Mouse (Mus musculus) thymus, adult 18-20 months (tissue): ENCODE results near the gene Rnf208.

Source experiments
- DNase-seq, 2 experiments: peaks; one replicate each; pipeline ENCODE4 v3.0.0; 2022; ENCODE audit warnings: mixed read lengths in 2 of 2

Gene Rnf208

DNA sequence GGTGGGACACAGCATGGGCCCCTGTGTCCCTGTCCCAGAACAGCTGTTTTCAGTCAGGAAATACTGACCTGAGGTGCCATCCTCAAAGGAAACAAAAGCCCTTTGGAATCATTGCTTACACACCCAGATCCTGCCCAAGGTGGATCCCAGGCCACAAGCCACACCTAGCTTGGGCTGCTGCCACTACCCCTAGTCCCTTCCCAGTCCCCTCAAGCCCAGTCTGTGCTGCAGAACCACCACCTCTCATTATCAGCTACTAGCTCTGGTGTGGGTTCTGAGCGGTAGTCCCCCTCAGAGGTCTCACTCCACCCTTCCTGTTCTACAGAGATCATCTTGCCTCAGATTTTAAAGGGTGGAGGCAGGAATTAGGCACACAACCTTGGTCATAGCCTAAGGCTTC is 44.3 kb downstream of the Rnf208 start:
- no peak for DNase-seq

- no peak for DNase-seq
Observed at GRCm38 (mm10) chr2:25286837-25287636, 45.0 kb downstream of the Rnf208 start.

DNA sequence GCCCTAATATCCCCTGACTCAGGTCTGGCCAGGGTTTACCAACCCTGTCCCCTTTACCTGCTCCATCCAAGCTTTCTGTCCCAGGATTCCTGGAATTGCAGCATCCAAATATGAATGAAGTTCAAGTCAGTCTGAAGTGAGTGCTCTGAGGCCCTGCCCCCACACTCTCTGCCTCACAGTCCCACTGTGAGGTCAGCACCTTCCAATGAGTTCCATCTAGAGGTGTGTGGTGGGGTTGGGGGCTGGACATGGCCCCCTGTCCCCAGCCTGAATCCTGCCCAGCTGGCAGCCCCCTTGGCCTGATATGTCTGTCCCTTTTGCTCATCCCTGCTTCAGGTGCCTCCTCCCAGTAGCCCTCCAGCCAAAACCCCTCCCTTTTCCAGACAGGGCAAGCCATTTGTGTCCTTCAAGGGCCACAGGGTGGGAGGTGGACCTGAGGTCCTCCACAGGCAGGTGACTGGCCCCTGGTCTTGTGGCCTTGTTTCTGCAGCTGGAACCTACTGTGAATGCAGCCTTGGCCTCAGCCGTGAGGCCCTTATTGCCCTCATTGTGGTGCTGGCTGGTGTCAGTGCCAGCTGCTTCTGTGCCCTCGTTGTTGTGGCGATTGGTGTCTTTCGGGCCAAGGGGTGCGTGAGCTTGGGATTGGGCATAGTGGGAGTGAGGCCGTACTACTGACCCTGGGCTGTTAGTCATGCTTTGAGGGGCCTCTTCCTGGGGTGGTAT is 46.0 kb downstream of the Rnf208 start, which contains the start of gene Tmem210:
Tmem210 (plus strand) TSS at position 219 of the 723 bp plus-strand sequence.
- no peak for DNase-seq

DNA sequence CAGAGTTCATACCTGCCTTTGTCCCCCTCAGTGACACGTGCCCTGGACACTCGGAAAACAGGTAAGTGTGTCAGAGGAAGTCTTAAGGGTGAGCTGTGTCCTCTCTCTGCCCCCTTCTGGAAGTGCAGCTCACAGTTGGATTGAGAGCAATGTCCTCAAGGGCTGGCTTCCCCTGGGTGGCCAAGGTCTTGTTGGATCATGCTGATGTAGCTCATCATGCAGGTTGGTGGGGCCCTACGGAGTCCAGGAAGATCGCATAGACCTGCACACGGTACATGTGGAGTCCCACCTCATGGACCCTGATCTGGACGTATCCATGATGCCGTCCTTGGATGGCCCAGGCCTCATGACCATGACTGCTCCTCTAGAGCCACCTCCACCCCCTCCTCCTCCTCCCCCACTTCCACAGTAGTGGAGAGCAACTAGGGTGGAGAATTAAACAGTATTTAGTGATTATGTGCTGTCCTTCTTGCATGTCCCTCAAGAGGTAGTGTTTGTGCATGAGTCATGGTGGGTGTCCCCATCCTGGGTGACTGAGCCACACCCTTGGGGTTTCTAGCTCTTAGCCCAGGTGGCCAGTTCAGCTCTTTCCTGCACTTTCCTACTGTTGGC is 46.8 kb downstream of the Rnf208 start:
- DNase-seq: no peak

DNA sequence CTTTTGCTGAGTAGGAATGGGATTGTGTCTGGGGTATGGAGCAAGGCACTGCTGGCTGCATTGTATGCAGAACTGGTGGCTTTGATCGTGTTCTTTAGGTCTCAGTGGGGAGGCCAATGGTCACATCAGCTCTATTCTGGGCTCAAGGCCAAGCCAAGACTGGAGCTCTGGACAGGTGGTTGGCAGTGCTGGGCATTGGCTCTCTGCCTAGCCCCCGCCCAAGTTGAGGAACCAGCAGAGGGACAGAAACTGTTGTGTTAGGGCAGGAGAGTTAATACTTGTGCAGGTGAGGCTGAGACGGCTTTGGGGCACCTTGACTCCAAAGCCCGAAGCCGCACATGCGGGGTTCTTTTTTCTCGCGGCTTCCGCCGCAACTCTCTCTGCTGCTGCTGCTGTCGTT is 47.6 kb downstream of the Rnf208 start, which contains the start of gene Lrrc26:
Lrrc26 (plus strand) TSS at position 265 of the 400 bp plus-strand sequence.
- DNase-seq: no peak

GRCm38 (mm10) chr2:25290101-25290815 is 48.2 kb downstream of the Rnf208 start:
- no peak for DNase-seq

- DNase-seq: no peak
Observed at GRCm38 (mm10) chr2:25290816-25291130, 48.7 kb downstream of the Rnf208 start.

GRCm38 (mm10) chr2:25291184-25292053 is 49.4 kb downstream of the Rnf208 start:
- DNase-seq: no peak

DNA sequence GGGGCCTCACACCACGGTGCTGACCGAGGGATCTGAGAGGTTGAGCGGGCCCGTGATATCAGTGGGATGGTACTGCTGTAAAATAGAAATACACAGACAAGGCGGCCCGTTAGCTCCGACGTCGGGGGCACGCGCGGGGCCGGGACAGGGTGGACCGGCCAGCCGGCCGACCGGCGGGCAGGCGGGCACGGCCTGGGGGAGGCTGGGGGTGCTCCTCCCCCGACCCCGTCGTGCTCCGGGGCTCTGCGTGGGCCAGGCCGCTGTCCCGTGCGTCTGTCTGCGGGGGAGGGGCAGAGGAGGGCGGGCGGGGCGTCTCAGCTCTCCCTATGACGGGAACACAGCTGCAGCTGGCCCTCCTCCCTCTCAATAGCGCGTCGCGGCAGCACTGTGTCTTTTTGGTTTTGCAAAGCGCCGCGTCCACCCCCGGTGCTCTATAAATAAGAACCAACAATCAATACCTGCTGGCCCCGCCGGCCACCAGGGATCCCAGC is 50.0 kb downstream of the Rnf208 start:
- DNase-seq: no peak

- DNase-seq: no peak
Observed at GRCm38 (mm10) chr2:25292856-25293255, 50.8 kb downstream of the Rnf208 start.

DNA sequence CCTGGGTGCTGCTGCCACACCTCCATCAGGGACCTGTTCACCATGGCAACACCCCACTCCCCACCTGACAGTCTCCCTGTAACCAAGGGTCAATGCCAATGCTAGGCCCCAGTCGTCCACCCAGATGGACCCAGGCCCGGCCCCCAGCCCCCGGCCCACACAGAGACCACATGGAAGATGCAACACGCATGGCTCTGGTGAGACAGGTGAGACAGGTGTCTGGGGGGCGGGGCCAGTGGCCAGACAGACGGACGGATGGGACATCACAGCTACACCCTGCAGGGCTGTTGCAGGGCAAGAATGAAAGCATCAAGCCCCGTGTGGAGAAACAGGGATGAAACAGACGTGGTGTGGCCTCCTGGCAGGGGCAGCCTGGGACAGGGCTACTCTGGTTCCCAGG is 51.7 kb downstream of the Rnf208 start:
- DNase-seq: no peak
